Mouse (Mus musculus) CD4-positive, CD25-positive, alpha-beta regulatory T cell, adult 9 weeks (primary cell): ENCODE measurements around the gene Prdx3. TPM values are rescaled to one million over a fixed set of nuclear protein-coding genes. Genes with fewer than 3 reads are reported as not detected.

Experiments
- polyA plus RNA-seq: library from polyadenylated mRNA; unstranded; fragments of 100-300 nt; shearing (Covaris generic); gene quantifications from one replicate; pipeline ENCODE4 v1.2.1, GENCODE M21; 2017

The Prdx3 gene
- 120 TPM for polyA plus RNA-seq

GRCm38 (mm10) chr19:60874064-60874694 lies at the start of gene Prdx3:
Gene Prdx3, minus strand, starts transcription at chr19:60874556.

GRCm38 (mm10) chr19:60889714-60890315 lies 15.5 kb upstream of the Prdx3 start, which contains the start of gene Grk5:
Gene Grk5, plus strand, starts transcription at chr19:60889749.

GRCm38 (mm10) chr19:60860868-60861700 lies 13.3 kb downstream of the Prdx3 start, which contains the start of gene Sfxn4:
Gene Sfxn4, minus strand, starts transcription at chr19:60861479.

Other genes with a start within 250 kb of the Prdx3 start
- 0.55 TPM for gene Nanos1, start 118.6 kb downstream of the Prdx3 start, polyA plus RNA-seq
- gene Eif3a, start 83.9 kb downstream of the Prdx3 start, polyA plus RNA-seq, result 143 TPM
- 53.7 TPM for gene Fam45a, start 63.0 kb downstream of the Prdx3 start, polyA plus RNA-seq
- 4.3 TPM for gene Sfxn4, start 13.1 kb downstream of the Prdx3 start, polyA plus RNA-seq
- gene Grk5, start 15.2 kb upstream of the Prdx3 start, polyA plus RNA-seq, result 2.5 TPM